Mouse (Mus musculus): ENCODE results near the gene Rpf1.

The Rpf1 gene

DNA sequence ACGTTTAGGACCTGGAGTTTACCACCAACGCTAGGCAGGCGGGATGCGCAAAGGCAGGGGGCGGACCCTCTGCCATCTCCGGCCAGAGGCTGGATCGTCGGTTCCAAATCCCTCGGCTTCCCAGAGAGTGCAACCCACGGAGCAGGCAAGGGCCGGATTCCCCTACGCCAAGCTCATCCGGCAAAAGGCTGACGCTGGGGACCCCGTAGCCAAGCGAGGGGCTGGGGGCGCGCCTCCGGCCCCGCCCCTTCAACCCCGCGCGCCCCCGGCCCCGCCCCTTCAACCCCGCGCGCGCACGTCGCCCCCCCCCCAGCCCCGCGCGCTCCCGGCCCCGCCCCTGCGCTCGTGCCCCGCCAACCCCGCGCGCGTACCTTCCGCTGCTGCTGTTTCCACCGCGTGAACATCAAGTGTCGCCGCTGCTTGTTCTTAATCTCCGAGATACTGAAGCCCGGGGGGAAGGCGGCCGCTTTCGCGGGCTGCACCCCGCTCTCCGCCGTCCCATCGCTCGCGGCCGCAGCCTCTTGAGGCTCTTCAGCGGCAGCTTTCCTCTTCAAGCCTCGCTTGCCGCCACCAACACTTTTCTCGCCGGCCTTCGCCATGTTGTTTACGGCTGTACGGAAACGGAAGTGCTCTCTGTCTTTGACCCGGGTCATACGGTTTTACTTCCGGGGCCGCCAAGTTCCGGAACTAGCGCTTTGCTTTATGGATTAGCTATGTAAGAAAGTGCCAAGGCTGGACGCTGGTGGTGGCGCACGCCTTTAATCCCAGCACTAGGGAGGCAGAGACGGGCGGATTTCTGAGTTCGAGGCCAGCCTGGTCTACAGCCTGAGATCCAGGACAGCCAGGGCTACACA is at the start of gene Rpf1:
TSS of gene Rpf1 (minus strand) at position 632 of the 854 bp plus-strand sequence.
- DNase-seq (ENCODE audit: low read depth, low spot score) = peak; percentile 97

GRCm38 (mm10) chr3:146570939-146571338 is 49.7 kb upstream of the Rpf1 start:
- no peak for DNase-seq (ENCODE audit: low read depth, low spot score)

DNA sequence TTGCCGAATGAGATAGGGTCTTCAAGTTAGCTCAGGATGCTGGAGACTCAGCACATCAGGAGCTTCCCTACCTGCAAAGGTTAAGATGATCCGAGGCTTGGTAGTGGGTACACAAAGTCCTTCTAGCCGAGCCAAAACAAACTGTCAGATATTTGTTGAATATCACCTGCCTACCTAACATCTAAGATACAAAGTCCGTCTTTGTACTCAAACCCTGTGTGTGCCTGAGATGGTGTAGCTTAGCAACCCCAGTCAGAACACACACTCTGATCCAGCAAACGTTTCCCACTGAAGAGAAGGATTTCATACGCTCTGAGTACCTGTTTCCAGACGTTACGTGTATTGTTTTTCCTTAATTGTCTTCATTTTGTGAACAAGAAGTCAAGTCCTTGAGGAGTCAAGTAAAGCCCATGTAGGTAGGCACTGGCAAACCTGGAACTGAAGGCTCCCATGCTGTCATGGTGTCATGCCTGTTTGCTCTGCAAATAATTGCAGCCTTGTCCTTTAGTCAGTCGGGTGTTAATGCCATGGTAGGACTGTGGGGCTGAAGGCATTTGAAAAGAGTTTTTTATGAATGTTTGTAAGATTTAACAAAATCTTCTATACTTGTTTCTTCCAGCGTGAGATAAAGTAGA is 49.0 kb upstream of the Rpf1 start, which contains the start of gene Uox:
TSS of gene Uox (plus strand) at position 279 of the 635 bp plus-strand sequence.
- DNase-seq (ENCODE audit: low read depth, low spot score) = no peak

- DNase-seq (ENCODE audit: low read depth, low spot score) = no peak
These were observed 48.4 kb upstream of the Rpf1 start for GRCm38 (mm10) chr3:146569594-146569993.

DNA sequence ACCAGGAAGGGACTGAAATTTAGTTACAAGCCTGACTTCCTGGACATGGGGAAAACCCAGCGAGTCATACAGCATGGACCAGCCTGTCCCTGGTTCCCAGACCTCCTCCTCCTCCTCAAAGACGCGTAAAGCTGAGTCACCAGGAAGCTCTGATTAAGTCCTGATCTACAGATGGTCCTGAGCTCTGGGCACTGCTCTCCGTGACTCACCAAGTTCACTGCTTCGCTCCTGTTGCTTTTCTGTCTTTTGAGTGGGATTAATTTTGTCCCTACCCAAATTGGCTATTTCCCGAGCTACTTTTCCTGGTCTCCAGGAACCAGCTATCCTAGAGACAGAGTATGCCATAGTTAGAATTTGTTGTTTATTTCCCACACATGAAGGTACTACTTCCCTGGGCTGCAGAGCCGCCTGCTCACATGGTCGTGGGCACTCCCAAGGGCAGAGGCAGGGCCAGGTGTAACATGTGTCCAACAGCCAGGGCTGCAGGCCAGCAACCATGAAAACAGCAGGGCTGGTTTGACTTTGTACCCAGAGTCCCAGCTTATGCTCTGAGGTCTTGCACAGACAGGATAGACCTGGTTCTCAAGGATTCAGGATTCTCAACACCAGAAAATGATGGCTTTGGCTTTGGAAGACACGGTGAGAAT is 46.8 kb upstream of the Rpf1 start:
- no peak for DNase-seq (ENCODE audit: low read depth, low spot score)

DNA sequence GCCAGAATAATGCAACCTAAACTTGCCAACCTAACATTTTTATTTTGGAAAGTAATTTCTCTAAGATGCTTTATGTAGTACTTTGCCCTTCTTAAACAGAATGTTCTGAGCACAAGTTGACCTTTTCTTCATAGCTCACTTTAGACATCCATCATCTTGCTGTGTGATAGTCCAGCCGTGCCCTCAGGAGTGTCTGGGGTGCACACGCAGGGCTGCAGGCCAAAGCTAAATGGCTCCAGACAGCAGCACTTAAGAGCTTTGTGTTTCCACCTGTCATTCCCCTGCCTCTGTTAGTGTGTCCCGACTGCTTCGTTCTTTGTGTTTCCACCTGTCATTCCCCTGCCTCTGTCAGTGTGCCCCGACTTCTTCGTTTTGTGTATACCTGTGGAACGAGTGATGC is 46.1 kb upstream of the Rpf1 start:
- no peak for DNase-seq (ENCODE audit: low read depth, low spot score)

- no peak for DNase-seq (ENCODE audit: low read depth, low spot score)
These were observed 43.8 kb upstream of the Rpf1 start for GRCm38 (mm10) chr3:146565065-146565411.

DNA sequence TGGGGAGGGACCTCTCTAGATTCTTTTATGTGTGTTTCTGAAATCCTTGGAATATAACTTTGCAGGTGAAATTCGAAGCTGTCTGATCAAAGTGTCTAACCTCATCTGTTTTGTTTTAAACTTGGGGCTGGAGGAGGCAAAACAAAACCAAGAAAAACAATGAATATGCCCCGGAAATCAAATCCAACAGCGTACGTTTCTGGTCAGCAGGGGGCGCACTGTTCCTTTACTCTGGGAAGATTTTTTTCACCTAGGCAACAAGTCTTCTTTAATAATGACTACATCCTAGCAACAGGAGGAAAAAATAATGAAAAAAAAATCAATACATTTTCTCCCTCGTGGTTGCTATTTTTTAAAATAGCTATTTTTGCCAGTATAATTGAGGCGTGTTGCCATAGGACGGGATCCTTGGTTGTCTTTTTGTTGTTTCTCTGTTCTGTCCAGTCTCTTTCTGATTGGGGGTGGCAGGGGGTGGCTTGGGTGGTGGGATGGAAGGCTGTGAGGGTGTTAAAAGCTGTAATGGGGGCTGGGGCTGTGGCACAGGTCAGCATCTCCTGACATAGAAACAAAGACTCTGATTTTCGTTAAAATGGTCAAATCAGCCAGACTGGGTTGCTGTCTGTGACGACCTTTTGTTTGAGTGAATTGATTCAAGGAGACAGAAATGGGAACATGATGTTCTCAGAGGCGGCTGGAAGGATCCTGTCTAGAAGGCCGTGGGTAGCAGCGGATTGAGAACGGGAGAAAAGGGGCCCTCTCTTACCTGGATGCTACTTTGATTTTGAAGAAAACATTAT is 43.2 kb upstream of the Rpf1 start:
- peak; percentile 66 for DNase-seq (ENCODE audit: low read depth, low spot score)

DNA sequence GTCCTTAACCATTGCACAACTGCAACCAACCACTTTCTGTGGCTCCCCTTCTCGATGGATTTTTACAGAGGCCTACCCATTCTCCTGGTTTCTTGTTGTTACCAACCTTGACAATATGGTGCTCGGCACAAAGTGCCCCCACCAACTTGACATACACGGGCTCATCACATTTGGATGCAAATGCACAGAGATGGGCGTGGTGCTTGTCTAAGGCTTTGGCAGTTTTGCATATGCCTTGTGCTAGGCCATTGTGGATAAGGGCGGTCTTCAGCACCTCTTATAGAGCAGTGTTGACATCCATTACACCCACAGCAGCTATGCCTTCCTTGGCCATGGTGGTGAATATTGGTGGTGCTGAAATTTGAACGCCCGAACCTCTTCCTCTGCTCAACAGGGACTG is 41.7 kb upstream of the Rpf1 start:
- peak; percentile 56 for DNase-seq (ENCODE audit: low read depth, low spot score)

GRCm38 (mm10) chr3:146557507-146557906 is 36.3 kb upstream of the Rpf1 start:
- DNase-seq (ENCODE audit: low read depth, low spot score) = no peak

- no peak for DNase-seq (ENCODE audit: low read depth, low spot score)
These were observed 35.3 kb upstream of the Rpf1 start for GRCm38 (mm10) chr3:146556567-146556966.

DNA sequence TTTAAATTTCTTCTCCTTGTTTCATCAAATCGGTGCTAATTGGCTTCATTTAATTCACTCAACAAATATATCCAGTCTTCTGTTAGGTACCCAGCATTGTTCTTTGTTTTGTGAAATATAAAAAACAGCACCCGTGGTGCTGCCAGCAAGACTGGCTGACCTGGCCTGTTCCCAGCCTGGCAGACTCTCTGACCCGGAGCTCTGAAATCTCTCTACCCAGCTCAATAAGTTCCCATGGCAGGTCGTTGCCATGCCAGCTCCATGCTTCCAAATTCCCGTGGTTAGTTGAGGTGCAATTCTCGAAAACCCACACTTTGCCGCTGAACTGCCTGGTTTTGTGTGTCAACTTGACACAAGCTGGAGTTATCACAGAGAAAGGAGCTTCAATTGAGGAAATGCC is 33.6 kb upstream of the Rpf1 start:
- DNase-seq (ENCODE audit: low read depth, low spot score) = no peak

GRCm38 (mm10) chr3:146543632-146544031 is 22.4 kb upstream of the Rpf1 start:
- DNase-seq (ENCODE audit: low read depth, low spot score) = peak; percentile 72

DNA sequence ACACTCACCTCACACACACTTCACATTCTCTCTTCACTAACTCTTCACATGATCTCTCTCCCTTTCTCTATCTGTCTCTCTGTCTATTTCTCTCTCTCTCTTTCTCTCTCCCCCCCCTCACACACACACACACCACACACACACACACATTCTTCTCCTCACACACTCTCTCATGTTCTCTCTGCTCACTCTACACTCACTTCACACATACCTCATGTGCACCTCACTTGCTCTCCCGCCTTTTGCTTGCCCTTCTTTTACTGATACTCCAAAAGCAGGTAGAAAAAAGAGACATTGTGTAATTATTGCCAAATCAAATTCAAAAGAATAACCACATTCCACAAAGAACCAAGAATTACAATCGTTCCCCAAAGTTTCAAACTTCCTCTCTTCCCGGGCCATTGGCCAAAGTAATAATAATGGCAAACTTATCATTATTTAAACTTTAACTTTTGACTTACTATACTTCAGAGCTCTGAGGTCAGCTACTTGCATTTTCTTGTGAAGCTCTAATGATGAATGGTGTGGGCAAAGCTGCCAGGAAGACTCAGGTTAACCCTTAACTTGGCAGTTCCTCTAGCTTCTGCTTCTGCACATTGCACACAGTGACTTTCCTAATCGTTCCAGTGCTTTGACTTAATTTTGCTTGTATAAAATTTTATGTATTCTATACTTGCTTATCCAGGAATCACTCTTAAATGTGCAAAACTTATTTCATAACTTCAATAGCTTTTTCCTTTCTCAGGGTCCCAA is 19.5 kb upstream of the Rpf1 start:
- DNase-seq (ENCODE audit: low read depth, low spot score) = no peak

DNA sequence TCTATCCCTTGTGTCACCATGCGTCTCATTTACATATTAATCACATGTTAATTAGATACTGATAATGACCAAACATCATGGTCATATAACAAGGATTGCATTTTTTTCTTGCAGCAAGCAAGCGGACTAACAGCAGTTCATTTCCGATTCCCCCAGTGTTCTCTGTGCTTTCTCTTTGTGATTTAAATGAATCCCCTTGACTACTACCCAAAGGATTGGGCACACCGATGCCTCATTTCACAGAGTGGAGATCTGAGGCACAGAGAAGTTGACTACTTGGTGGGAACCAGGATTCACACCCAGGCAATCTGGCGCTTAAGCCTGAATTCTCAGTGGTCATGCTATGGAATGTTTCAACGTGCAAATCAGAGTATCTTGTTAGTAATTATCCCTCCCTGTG is 13.8 kb upstream of the Rpf1 start:
- DNase-seq (ENCODE audit: low read depth, low spot score) = peak; percentile 75

GRCm38 (mm10) chr3:146528335-146528734 is 7.1 kb upstream of the Rpf1 start:
- no peak for DNase-seq (ENCODE audit: low read depth, low spot score)

- DNase-seq (ENCODE audit: low read depth, low spot score) = no peak
These were observed 407 bp upstream of the Rpf1 start for GRCm38 (mm10) chr3:146521652-146522020.

DNA sequence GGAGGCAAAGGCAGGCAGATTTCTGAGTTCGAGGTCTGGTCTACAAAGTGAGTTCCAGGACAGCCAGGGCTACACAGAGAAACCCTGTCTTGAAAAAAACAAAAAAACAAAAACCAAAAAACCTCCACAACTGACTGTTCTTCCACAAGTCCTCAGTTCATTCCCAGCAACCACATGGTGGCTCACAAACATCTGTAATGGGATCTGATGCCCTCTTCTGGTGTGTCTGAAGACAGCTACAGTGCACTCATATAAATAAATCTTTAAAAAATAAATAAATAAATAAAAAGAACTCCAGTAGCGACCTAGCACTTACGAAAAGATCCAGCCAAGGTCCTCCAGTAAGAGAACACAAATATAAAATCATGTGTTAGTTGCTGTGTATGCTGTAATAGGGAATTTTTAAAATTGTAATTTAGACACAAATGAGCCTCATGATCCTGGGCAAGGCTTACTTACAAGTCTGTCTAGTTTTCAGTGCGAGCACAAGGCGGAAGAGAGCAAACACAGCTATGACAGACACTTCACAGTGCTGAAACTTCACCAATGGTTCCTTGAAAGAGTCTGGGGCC is 917 bp downstream of the Rpf1 start:
- no peak for DNase-seq (ENCODE audit: low read depth, low spot score)

GRCm38 (mm10) chr3:146506711-146507110 is 14.5 kb downstream of the Rpf1 start:
- DNase-seq (ENCODE audit: low read depth, low spot score) = no peak

GRCm38 (mm10) chr3:146501601-146502123 is 19.6 kb downstream of the Rpf1 start:
- no peak for DNase-seq (ENCODE audit: low read depth, low spot score)

GRCm38 (mm10) chr3:146500810-146501201 is 20.4 kb downstream of the Rpf1 start:
- DNase-seq (ENCODE audit: low read depth, low spot score) = no peak

Measured in R1 (cell line).